Mouse (Mus musculus): Measurements from ENCODE around the gene Col9a3.

The Col9a3 gene

GRCm38 (mm10) chr2:180641576-180642554 lies 44.3 kb downstream of the Col9a3 start:
- no peak for DNase-seq

GRCm38 (mm10) chr2:180642555-180643260 lies 45.1 kb downstream of the Col9a3 start, which contains the start of gene Tcfl5:
TSS of gene Tcfl5 (minus strand) at chr2:180642708.
- DNase-seq = no peak

GRCm38 (mm10) chr2:180643626-180644025 lies 46.0 kb downstream of the Col9a3 start:
- DNase-seq = no peak

GRCm38 (mm10) chr2:180646841-180647240 lies 49.3 kb downstream of the Col9a3 start:
- no peak for DNase-seq

GRCm38 (mm10) chr2:180654666-180655065 lies 57.1 kb downstream of the Col9a3 start:
- no peak for DNase-seq

- no peak for DNase-seq
These were observed 57.6 kb downstream of the Col9a3 start for GRCm38 (mm10) chr2:180655150-180655549.

- DNase-seq = peak; percentile 45
These were observed 59.9 kb downstream of the Col9a3 start for GRCm38 (mm10) chr2:180657394-180658013.

GRCm38 (mm10) chr2:180658381-180658780 lies 60.8 kb downstream of the Col9a3 start:
- no peak for DNase-seq

- no peak for DNase-seq
These were observed 62.0 kb downstream of the Col9a3 start for GRCm38 (mm10) chr2:180659353-180660150.

GRCm38 (mm10) chr2:180660521-180660920 lies 62.9 kb downstream of the Col9a3 start:
- no peak for DNase-seq

GRCm38 (mm10) chr2:180662008-180662407 lies 64.4 kb downstream of the Col9a3 start:
- DNase-seq = no peak
